Mouse (Mus musculus) testis, postnatal 10 days (tissue): ENCODE data around the gene Il10ra.

Experiments
- DNase-seq: peaks from one replicate; pipeline ENCODE4 v3.0.0; 2021; ENCODE audit warnings: low spot score

Il10ra gene

DNA sequence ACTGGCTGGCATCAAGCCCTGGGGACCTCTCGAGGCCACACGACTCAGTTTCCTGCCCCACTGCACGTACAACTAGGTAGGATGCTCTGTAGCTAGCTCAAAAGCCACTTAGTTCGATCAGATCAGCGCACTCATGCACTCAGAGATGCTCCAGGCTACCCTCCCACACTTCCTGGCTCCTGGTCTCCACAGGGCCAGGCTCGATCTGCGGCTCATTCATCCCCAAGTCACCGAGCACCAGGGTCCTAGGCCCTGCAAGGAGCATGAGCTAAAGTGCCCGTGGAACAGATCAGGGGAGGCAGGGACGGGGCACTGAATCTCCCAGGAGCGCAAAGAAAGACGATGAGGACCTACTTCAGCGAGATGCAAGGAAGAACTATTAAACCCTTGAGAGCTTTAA, 9.9 kb downstream of the Il10ra start:
- no peak for DNase-seq

DNA sequence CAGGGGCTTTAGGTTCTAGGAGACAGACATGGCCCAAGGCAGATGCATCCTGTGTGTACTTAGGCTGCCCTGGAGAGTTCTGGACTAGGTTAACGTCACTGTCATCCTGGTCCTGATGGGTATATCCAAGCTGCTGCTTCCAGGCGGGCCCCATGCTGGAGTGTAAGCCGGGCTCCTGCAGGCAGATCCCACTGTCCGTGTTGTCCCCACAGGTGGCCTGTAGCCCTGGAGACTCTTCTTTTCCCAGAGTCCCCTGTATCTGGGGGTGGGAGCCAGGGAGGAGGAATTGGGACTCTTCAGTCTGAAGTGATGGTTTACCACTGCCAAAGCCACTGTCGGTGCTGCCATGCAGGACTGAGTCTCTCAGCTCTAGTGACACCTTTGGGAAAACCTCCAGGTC, 13.0 kb downstream of the Il10ra start:
- DNase-seq = no peak

DNA sequence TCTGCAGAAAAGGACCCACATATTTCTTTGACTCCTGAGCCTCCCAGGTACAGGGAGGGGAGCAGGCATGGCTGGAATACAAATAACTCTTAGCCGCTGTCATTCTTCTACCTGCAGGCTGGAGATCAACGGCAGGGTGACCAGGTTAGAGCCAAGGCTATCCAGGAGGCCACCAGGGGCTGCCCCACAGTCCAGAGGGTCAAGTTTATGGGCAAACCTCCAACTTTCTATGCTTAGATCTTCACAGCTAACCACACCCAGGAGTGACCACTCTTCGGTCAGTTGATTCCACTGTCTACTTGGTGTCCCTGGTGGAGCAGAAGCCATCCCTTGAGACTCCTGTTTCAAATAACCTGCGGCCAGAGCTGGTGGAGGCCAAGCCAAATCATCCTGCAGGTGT, 13.5 kb downstream of the Il10ra start:
- no peak for DNase-seq

DNA sequence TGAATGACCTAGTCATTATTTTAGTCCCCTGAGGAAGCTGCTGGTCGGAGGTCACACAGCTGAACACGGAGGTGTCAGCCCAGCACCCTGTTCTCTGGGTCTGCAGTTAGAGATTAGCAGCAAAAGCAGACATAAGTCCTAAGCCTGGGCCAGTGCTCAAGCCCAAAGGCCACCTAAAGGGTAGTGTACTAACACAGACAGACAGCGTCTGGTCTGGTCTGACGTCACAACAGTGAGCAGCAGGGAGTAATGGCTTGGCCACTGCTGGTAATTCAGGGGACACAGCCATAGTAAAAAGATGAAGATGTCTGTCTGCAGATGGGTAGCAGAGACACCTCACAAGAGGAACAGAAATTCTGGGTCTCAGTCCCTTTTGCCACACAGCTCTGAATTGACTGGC, 14.3 kb downstream of the Il10ra start:
- no peak for DNase-seq

DNA sequence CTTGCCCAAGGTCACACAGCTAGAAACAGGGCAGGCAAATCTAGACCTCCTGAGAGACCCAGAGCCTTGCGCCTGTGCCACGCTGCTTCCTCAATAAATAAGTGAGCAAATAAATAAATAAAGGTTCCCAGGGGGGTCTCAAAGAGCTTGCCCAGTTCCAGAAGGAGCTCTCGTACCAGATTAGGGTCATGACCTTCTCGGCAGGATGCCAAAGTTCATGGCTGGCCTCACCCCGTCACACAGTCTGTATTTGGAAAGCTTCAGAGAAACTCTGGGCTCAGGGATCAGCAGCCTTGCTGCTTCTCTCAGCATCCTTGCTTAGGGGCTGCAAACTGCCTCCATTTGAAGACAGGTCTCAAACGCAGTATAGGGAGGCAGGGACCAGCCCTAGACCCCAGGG, 14.9 kb downstream of the Il10ra start:
- no peak for DNase-seq

DNA sequence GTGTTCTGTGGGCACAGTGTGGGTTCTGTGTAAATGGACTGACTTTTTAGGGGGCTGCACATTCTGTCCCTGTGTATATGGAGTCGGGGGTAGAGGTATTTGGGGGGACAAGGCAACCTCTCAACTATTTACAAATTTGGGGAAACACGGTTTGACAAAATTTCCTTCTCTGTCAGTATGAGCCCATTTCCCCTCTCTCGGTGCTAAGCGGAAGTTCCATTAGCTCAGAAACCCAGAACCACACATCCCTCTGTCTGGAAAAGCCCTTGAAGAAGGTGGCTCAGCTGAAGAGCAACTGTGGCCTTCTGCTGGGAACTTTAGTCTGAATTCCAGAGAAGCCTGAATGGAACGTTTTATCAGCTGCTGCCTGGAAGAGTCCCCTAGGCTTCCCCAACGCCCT, 16.6 kb downstream of the Il10ra start:
- no peak for DNase-seq

DNA sequence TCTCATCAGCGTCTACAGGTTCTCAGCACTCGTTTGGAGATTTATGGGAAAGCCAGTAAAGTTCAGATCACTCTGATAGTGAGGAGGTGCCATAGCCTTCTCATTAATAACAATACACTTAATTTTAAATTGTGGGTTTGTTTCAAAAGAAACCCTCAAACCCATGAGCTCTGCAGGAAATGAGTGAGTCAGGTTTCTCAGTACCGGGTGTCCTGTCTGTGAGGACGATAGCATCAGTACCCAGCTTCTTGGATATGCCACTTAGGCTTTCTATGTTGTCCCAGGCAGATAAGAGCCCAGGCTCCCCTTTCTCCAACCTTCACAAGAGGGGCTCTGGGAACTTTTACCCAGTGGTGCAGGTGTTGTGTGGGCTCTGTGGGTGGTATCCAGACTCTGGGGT, 17.0 kb downstream of the Il10ra start:
- no peak for DNase-seq

DNA sequence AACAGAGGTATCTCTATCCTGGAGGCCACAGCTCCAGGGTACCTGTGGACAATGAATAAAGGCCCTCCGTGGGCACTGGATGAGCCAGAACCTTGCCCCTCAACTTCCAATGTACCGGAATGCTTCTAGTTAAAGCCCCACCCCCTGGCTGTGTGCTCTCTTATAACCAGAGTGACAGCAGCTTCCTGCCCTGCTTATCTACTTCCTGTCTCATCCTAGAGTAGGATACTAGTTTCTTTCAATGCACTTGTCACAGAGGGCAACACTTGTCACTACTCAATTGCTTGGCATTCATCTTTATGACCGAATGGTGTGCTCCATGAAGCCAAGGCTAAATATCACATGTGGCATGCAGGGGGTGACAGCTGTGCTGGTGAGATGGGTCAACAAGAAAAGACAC, 17.7 kb downstream of the Il10ra start:
- DNase-seq = no peak

DNA sequence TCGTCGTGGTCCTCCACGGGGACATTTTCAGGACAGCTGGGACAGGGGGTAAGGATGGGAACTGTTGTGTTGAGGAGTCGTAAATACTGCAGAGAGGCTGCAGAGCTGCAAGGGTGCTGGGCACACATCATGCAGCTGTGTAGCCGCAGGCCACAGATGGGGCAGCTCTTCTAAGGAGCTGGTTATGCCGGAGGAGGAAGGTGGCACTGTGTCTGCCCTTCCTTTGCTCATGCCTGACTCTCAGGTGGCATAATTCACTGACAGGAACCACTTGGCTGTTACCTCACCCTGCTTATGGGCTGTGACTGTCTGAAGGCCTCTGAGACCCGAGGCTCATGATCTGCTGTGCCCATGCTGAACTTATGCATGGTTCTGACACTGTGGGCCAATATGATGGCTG, 18.6 kb downstream of the Il10ra start:
- no peak for DNase-seq

DNA sequence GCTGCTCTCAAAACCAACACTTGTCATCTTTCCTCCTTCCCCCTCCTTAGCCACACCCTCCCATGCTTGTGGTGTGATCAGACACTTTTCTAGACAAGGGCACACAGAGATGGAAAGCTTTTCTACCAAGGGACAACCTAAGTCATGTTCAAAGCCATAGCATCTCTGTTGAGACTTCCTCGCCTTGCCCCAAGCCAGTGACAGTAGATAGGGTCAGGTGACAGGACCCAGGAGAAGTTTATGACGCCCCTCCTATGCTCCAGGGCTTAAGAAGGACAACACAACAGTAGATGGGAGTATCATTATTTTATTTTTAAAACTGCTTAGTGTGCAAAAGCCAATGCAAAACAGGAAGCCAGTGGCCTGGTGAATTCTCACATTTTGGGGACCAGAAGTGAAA, 21.4 kb downstream of the Il10ra start:
- DNase-seq = no peak

DNA sequence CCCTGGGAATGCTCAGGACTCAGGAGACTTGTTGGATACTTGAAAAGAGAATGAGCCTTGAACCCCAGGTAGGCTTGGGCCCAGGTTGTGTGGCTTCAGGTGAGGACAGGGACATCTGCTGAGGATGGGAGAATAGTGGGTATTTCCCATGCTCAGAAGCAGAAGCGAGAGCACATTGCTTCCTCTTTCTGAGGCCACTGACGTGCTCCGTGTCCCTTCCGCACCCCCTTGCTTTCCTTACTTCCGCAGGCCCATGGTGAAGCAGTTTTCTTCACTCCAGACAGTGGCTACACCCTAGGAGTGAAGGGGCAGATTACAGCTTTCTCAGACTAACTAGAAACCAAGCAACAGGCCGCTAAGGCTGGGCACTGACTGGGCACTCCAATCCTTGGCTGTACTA, 22.9 kb downstream of the Il10ra start:
- no peak for DNase-seq

DNA sequence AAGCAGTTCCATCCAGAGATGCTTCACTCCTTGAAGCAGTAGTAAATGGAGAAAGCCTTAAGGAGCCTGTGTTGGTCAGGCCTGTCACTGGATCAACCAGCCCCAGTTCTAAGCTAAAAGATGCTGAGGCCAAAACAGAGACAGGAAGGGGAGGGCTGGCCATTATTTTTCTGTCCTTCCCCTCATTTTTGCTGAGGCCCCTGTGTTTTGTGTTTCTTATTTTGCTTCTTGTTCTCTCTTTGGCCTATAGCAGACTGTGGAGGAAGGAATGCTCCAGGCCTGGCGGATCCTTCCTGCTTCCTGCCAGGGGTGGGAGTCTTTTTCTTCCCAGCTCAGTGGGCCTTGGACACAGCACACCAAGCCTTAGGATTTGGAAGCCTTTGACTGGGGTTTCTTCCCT, 23.5 kb downstream of the Il10ra start:
- no peak for DNase-seq

DNA sequence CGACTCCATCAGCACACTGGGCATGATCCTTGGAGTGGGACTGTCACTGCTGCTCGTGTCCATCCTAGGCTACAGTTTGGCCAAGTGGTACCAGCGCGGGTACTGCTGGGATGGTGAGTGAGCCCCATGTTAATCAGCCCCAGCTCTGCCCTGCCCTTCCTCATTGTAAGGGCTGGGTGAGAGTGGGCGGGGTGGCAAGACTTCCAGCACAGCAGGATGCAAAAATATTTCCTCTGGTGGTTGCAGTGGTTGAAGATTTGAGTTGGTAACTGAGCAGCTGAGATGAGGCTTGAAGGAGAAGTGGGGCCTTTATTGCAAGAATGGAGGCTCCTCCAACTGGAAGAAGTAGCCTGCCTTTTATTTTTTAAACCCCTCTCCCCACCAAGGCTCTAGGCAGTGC, 27.6 kb downstream of the Il10ra start:
- no peak for DNase-seq

DNA sequence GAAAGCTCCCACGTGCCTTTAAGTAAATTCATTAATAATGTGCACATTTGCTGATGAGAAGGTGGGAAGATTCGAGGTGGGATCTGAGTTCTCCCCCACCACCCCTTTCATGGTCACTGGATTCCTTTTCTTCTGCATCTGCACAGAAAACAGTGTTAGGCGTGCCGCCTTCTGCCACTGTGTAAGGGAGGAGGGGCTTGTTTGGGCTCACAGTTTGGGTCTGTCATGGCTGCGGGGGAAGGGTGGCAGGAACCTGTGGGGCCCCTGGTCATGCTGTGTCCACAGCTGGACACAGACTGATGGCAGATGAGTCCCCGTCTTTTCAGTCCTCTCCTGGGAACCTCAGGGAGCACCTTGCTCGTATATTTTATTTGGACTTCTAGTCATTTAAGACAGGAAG, 32.2 kb downstream of the Il10ra start:
- no peak for DNase-seq

DNA sequence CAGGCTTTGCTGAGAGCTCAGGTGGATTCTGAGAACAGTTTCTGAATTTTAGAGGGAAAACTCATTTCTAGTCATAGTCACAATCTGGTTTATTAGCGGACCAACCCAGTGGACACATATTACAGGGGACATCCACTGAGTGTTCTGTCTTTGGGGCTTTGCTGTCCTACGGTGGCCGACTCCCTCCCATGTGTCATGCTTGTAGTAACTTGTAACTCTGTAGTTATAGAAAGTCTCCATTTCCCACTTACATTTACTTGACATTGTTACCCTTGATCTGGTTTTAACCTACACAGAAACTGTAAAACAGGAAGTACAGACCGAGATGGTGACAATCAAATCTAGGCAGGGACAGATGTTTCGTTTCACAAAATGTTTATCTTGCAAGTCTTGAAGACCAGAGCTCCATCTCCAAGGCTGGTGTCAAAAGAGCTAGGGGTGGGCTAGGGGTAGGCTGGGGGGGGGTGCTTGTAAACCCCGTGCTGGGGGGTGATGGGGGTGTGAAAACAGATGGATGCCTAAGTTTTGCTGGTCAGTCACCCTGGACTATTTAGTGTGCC, 33.2 kb downstream of the Il10ra start:
- DNase-seq = no peak

DNA sequence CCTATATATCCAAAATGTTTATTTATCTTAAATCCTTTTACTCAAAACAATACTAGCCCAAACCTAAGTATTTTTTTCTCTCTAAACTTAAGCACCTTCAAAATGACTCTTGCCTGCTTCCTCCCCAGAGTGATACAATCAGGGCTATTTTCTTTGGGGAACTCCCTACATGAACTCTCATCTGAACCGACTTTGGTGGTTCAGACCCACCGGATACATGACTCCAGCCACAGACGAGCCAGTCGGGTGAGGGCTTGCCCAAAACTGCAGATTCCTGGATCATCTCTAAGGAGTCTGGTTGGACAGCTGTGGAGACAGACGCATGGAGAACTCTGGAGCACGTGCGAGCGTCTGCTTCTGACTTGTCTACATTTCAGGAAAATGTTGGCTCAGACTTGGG, 39.6 kb downstream of the Il10ra start:
- DNase-seq = no peak

DNA sequence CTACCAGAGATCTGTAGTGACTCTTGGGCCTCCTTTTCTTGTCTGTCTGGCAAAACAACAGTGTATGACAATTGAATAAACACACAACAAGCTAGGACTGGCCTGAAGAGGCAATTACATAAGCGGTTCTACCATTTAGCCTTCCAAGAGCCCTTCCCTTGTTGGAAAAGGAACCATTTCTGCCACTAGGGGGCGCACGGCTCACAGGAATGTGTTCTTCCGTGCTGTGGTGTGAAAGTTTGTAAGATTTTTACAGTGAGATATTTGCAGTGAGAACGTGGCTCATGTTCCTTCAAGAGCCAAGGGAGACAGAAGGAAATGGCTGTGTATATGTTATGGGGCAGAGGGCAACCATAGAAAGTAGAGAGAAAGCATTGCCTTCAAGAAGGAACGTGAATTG, 47.4 kb downstream of the Il10ra start:
- DNase-seq = peak; percentile 98

DNA sequence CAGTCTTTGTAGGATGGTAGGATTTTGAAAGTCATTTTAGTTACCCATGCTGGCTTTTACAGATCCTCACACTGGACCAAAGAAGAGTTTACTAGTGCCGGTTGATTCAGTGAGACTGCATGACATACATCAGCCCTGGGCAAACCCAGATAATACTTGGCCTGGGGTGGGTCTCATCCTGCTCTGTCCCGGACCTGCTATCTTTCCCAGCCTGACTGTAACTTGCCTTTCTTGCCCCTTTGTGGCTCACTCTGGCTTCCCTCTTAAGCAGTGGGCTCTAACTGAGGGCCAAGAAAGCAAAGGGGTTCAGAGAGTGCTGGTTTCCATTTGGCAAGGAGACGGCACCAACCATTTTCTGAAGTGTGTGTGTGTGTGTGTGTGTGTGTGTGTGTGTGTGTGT, 49.3 kb downstream of the Il10ra start:
- DNase-seq = no peak

DNA sequence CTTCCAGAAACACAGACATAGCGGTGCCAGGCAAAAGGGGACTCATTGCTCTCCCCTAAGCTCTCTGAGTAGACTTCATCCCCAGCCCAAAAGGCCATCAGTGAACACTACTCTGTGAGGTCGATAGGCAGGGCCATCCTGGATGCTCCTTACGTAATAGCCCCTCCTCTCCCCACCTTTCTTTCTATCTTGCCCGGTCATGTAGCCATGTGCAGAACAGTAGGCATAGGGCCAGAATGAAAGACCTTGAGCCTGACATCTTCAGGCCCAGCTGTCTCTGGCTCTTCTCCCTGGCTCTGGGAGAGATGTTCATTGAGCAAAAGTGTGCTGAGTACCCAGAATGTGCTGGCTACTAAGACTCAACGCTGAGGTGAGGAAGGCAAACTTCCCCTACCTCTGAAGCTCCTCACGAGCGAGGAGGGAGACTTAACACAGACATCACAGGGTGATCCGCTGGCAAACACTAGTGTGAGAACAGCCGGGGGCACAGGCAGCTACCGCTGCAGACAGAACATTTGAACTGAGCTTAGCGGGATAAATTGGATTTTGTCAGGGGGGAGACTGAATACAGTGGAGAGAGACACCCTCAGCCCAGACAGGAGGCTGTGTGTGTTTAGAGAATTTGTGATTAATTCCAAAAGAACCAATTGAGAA, 53.3 kb downstream of the Il10ra start:
- DNase-seq = no peak

DNA sequence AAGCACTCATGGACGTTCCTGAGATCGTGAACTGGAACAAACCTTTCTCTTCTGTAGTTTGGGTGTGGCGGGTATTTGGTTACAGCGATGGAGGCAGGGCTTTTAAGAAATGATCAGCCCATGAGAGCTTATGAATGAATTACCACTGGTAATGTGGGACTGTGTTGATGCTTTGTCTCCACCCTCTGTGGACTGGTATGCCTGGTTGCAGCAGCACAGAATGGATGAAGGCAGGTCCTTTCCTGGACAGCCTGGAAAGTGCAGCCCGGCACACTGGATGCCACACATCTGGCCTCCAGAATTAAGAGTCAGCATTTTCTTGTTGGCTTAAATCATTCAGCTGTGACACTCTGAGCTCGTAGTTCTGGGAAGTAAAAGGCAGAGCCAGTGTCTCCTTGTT, 56.9 kb downstream of the Il10ra start:
- DNase-seq = no peak

DNA sequence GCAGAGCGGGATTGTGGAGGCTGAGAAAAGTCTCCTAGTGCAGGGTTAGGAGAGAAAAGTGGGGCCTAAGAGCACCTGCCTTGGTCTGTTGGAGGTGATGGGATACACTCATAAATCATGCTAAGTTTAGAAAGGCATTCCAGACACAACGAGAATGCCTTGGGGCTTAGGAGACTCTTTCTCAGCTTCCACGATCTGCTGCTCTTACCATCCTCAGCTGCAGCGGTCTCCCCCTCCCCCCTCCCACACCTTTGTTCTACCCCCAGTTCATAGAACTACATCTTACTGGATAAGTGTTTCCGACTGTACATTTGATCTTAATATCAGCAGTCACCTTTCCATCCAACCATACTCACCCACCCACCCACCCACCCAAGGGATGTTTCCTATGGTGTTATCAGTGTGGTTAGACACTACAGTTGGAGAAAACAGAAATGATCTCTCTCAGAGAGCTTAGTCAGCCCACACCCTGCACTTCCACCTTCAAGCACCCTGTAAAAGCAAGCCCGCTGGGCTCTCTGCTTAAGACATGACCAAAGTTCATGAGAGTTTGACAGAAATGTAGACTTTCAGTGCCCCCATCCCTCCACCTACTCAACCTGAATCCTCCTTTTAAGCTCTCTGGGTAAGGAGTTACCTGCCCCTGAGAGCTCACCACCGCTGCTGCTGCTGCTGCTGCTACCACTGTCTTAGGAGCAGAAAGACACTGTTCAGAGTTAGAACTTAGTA, 61.8 kb downstream of the Il10ra start:
- no peak for DNase-seq

DNA sequence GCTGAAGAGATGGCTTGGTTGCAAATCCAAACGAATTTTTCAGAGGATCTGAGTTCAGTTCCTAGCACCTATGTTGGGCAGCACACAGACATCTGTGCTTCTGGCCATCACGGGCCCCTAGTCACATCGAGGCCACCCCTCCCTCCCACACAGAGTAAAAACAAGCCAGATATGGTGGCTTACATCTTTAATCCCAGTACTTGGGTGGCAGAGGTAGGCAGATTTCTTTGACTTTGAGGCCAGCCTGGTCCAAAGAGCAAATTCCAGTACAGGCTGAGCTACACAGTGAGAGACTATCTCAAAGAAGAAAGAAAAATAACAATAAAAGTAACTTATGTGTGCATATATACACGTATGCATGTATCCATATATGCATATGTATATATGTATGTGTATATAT, 62.8 kb downstream of the Il10ra start:
- DNase-seq = no peak

DNA sequence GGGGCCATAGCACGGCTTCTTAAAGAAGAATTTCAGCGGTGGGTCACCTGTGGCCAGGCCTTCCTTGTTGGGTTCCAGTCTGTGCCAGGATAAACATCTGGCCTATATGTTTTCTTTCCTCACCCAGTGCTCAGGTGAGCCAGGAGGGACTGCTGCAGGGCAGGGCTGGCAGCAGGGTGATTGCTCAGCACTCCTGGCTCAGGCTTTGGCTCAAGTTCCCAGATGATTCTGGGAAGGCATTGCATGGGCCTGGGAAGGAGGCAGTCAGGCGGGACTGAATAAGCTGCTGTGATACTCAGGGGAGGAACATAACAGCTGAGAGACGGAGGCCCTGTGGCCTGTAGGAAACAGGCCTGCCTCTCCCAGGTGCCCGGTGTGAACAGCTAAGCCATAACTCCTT, 63.8 kb downstream of the Il10ra start:
- no peak for DNase-seq
